In genomic region chr6:48851820-48852491, GRCm38 (mm10) we compare ENCODE assay signal across 8 mouse cellular contexts. TPM values are rescaled to one million over a fixed set of nuclear protein-coding genes. Genes with fewer than 3 reads are reported as not detected.
A peak's percentile ranks its signal among the peaks of the same experiment; 100 is the strongest.
DNase-seq lines count a peak whose midpoint lies in the region; ATAC-seq lines count a peak whose summit lies in the region.

No protein-coding gene starts in this region.

- DNase-seq in 3T3-L1 (ENCODE audit: low read depth, low spot score): peak; percentile 42
- DNase-seq in embryonic facial prominence, embryonic 11.5 days (ENCODE audit: low spot score): peak; percentile 71
- DNase-seq in lung, postnatal 10 days: peak; percentile 74
- no peak for DNase-seq in layer of hippocampus, adult 8-10 months (ENCODE audit: low spot score in 2 of 2)
- no peak for DNase-seq in frontal cortex, postnatal 14 days (ENCODE audit: low spot score in 2 of 2)

- peak; percentile 56; the same call in 1 of the 2 replicates for ATAC-seq in embryonic facial prominence, embryonic 11.5 days (replicated peaks; ENCODE audit: insufficient number of reproducible peaks, low FRiP score, low TSS enrichment, low read depth)
- ATAC-seq in heart, embryonic 13.5 days (ENCODE audit: extremely low read depth, insufficient number of reproducible peaks, low FRiP score, low TSS enrichment): no peak; the same call in 1 of the 2 replicates
- ATAC-seq in kidney, embryonic 15.5 days (replicated peaks; ENCODE audit: low FRiP score): peak; percentile 77
- peak; percentile 50; the same call in 1 of the 2 replicates for ATAC-seq in stomach, embryonic 15.5 days (ENCODE audit: insufficient read depth, low FRiP score, low read depth)

- H3K27me3 ChIP-seq in embryonic facial prominence, embryonic 11.5 days (ENCODE audit: control insufficient read depth, insufficient read depth, low read length): no peaks in the 10 kb centered on the region
- no peaks in the 10 kb centered on the region for H3K27me3 ChIP-seq in heart, embryonic 13.5 days (replicated peaks)
- H3K27me3 ChIP-seq in kidney, embryonic 15.5 days: no peaks in the 10 kb centered on the region
- no peaks in the 10 kb centered on the region for H3K27me3 ChIP-seq in stomach, embryonic 15.5 days (replicated peaks)

- 2% methylated on average over 29 of the region's 29 CpGs for WGBS in embryonic facial prominence, embryonic 11.5 days
- WGBS in heart, embryonic 13.5 days: 1% methylated on average over 29 of the region's 29 CpGs
- under 1% methylated on average over 28 of the region's 29 CpGs for WGBS in kidney, embryonic 15.5 days
- WGBS in stomach, embryonic 15.5 days: under 1% methylated on average over 29 of the region's 29 CpGs

- H3K4me2 ChIP-seq in embryonic facial prominence, embryonic 11.5 days (ENCODE audit: low read depth, low read length): peak overlapping the region; percentile 53
- peak overlapping the region; percentile 76 for H3K4me2 ChIP-seq in heart, embryonic 13.5 days
- H3K4me2 ChIP-seq in kidney, embryonic 15.5 days: peak overlapping the region; percentile 73
- peak overlapping the region; percentile 65 for H3K4me2 ChIP-seq in stomach, embryonic 15.5 days

- peak overlapping the region; percentile 67 for H3K27ac ChIP-seq in embryonic facial prominence, embryonic 11.5 days (replicated peaks; ENCODE audit: low read depth, low read length)
- peak overlapping the region; percentile 85 for H3K27ac ChIP-seq in heart, embryonic 13.5 days (replicated peaks)
- H3K27ac ChIP-seq in kidney, embryonic 15.5 days: peak overlapping the region; percentile 97
- H3K27ac ChIP-seq in stomach, embryonic 15.5 days: peak overlapping the region; percentile 89

- H3K4me3 ChIP-seq in embryonic facial prominence, embryonic 11.5 days (ENCODE audit: low read depth, low read length): peak overlapping the region; percentile 27
- peak overlapping the region; percentile 55 for H3K4me3 ChIP-seq in heart, embryonic 13.5 days
- peak overlapping the region; percentile 45 for H3K4me3 ChIP-seq in kidney, embryonic 15.5 days (replicated peaks)
- peak overlapping the region; percentile 41 for H3K4me3 ChIP-seq in stomach, embryonic 15.5 days (replicated peaks)

- H3K9me3 ChIP-seq in embryonic facial prominence, embryonic 11.5 days (replicated peaks; ENCODE audit: control insufficient read depth, low read length): no peaks in the 10 kb centered on the region
- H3K9me3 ChIP-seq in heart, embryonic 13.5 days: no peaks in the 10 kb centered on the region
- no peaks in the 10 kb centered on the region for H3K9me3 ChIP-seq in kidney, embryonic 15.5 days (replicated peaks)
- H3K9me3 ChIP-seq in stomach, embryonic 15.5 days: no peaks in the 10 kb centered on the region

- no peaks in the 10 kb centered on the region for H3K4me1 ChIP-seq in embryonic facial prominence, embryonic 11.5 days (ENCODE audit: control insufficient read depth, insufficient read depth, low read length)
- H3K4me1 ChIP-seq in heart, embryonic 13.5 days: peaks cover 10% of the 10 kb centered on the region
- peaks cover 6% of the 10 kb centered on the region for H3K4me1 ChIP-seq in kidney, embryonic 15.5 days
- no peaks in the 10 kb centered on the region for H3K4me1 ChIP-seq in stomach, embryonic 15.5 days

- H3K36me3 ChIP-seq in embryonic facial prominence, embryonic 11.5 days (replicated peaks; ENCODE audit: control insufficient read depth, insufficient read depth, low read depth, low read length): no peaks in the 10 kb centered on the region
- H3K36me3 ChIP-seq in heart, embryonic 13.5 days: no peaks in the 10 kb centered on the region
- no peaks in the 10 kb centered on the region; the same call in 1 of the 2 replicates for H3K36me3 ChIP-seq in kidney, embryonic 15.5 days
- no peaks in the 10 kb centered on the region for H3K36me3 ChIP-seq in stomach, embryonic 15.5 days

- H3K9ac ChIP-seq in embryonic facial prominence, embryonic 11.5 days (replicated peaks; ENCODE audit: low read length): peak overlapping the region; percentile 60
- H3K9ac ChIP-seq in heart, embryonic 13.5 days: peak overlapping the region; percentile 79
- H3K9ac ChIP-seq in kidney, embryonic 15.5 days: peak overlapping the region; percentile 56
- H3K9ac ChIP-seq in stomach, embryonic 15.5 days: no peak overlapping the region

RNA-seq across cellular contexts. Expression of gene Tmem176b, which starts 10.7 kb away (rescaled TPM):
- 87.3 and 103 TPM in 2 replicates for polyA plus RNA-seq in embryonic facial prominence, embryonic 11.5 days (2014; fragmentation: Nextera tagmentation; extraction: Ambion mirVana)
- 249 and 268 TPM in 2 replicates for polyA plus RNA-seq in heart, embryonic 13.5 days (2015; fragmentation: Nextera tagmentation; extraction: Ambion mirVana)
- 353 and 363 TPM in 2 replicates for polyA plus RNA-seq in kidney, embryonic 15.5 days (2015; fragmentation: Nextera tagmentation; extraction: Ambion mirVana)
- 314 and 315 TPM in 2 replicates for polyA plus RNA-seq in stomach, embryonic 15.5 days (2015; fragmentation: Nextera tagmentation; extraction: Ambion mirVana)
- 100 to 1,000 TPM in 2 of 4 experiments, 10 to 100 TPM in 2; 55.0 to 137 (median 83.8) TPM for total RNA-seq in layer of hippocampus, adult 8-10 months (2022)

RNA-seq across cellular contexts. Expression of gene Tmem176a, which starts 11.2 kb away (rescaled TPM):
- 30.4 and 32.7 TPM in 2 replicates for polyA plus RNA-seq in embryonic facial prominence, embryonic 11.5 days (2014; fragmentation: Nextera tagmentation; extraction: Ambion mirVana)
- 94.5 and 102 TPM in 2 replicates for polyA plus RNA-seq in heart, embryonic 13.5 days (2015; fragmentation: Nextera tagmentation; extraction: Ambion mirVana)
- 148 and 153 TPM in 2 replicates for polyA plus RNA-seq in kidney, embryonic 15.5 days (2015; fragmentation: Nextera tagmentation; extraction: Ambion mirVana)
- 140 and 144 TPM in 2 replicates for polyA plus RNA-seq in stomach, embryonic 15.5 days (2015; fragmentation: Nextera tagmentation; extraction: Ambion mirVana)
- total RNA-seq in layer of hippocampus, adult 8-10 months (2022): 100 to 1,000 TPM in 1 of 4 experiments, 10 to 100 TPM in 3; 24.6 to 105 (median 49.3) TPM

RNA-seq across cellular contexts. Expression of gene Aoc1, which starts 20.7 kb away (rescaled TPM):
- polyA plus RNA-seq in embryonic facial prominence, embryonic 11.5 days (2014; fragmentation: Nextera tagmentation; extraction: Ambion mirVana): not detected in 2 replicates
- polyA plus RNA-seq in heart, embryonic 13.5 days (2015; fragmentation: Nextera tagmentation; extraction: Ambion mirVana): not detected in 2 replicates
- 2.6 and 3.4 TPM in 2 replicates for polyA plus RNA-seq in kidney, embryonic 15.5 days (2015; fragmentation: Nextera tagmentation; extraction: Ambion mirVana)
- polyA plus RNA-seq in stomach, embryonic 15.5 days (2015; fragmentation: Nextera tagmentation; extraction: Ambion mirVana): 2.3 and 3.6 TPM in 2 replicates
- total RNA-seq in layer of hippocampus, adult 8-10 months (2022): not detected

Comparison
In these comparisons a context has a peak if more than half of its experiments do, and no peak if none do; other contexts are left out.
1. DNase-seq: peak in 3T3-L1 (single experiment), embryonic facial prominence, embryonic 11.5 days (single experiment) and lung, postnatal 10 days (single experiment); none in layer of hippocampus, adult 8-10 months (0 of 2) and frontal cortex, postnatal 14 days (0 of 2).
2. Peak in every context shown above with its lines, with median percentiles within 50 percentile points of each other: H3K27ac ChIP-seq, H3K4me2 ChIP-seq and H3K4me3 ChIP-seq.